Mouse (Mus musculus) gastrocnemius, postnatal 14 days (tissue): ENCODE results near the gene Amotl1. TPM values are rescaled to one million over a fixed set of nuclear protein-coding genes. Genes with fewer than 3 reads are reported as not detected.

Source experiments
- DNase-seq: peaks from one replicate; pipeline ENCODE4 v3.0.0; 2021; ENCODE audit warnings: mixed read lengths
- intact Hi-C: fragments of 180-260 bp; cut with DNase I; formaldehyde crosslinking; loops from one replicate; pipeline ENCODE4 v1.15.1; 2025; ENCODE audit warnings: low total_unique reads
- total RNA-seq, 2 experiments: library from RNA; stranded (reverse); gene quantifications; 2 replicates each; pipeline ENCODE4 v1.2.3; 2021

Amotl1 gene
- total RNA-seq, 2 experiments from 2014 or later, result 264 to 270 TPM

GRCm38 (mm10) chr9:14643328-14643727 is 1.5 kb downstream of the Amotl1 start:
- no peak for DNase-seq
- intact Hi-C loops, result no loop called here

- intact Hi-C loops, result no loop called here
- DNase-seq, result peak; percentile 61
Measured at GRCm38 (mm10) chr9:14642251-14643021, 2.4 kb downstream of the Amotl1 start.

- no peak for DNase-seq
- intact Hi-C loops, result no loop called here
Measured at GRCm38 (mm10) chr9:14641310-14642067, 3.4 kb downstream of the Amotl1 start.

GRCm38 (mm10) chr9:14636244-14636643 is 8.6 kb downstream of the Amotl1 start:
- DNase-seq, result no peak
- intact Hi-C loops, result no loop called here

GRCm38 (mm10) chr9:14635551-14635950 is 9.3 kb downstream of the Amotl1 start:
- DNase-seq, result no peak
- intact Hi-C loops, result no loop called here

GRCm38 (mm10) chr9:14634155-14634554 is 10.7 kb downstream of the Amotl1 start:
- DNase-seq, result no peak
- intact Hi-C loops, result no loop called here

- intact Hi-C loops, result no loop called here
- no peak for DNase-seq
Measured at GRCm38 (mm10) chr9:14632365-14633163, 12.3 kb downstream of the Amotl1 start.

GRCm38 (mm10) chr9:14631729-14632128 is 13.1 kb downstream of the Amotl1 start:
- intact Hi-C loops, result no loop called here
- peak; percentile 70 for DNase-seq

- intact Hi-C loops, result no loop called here
- no peak for DNase-seq
Measured at GRCm38 (mm10) chr9:14627525-14627924, 17.3 kb downstream of the Amotl1 start.

- intact Hi-C loops, result no loop called here
- no peak for DNase-seq
Measured at GRCm38 (mm10) chr9:14625961-14626360, 18.9 kb downstream of the Amotl1 start.

- peak; percentile 84 for DNase-seq
- intact Hi-C loops, result no loop called here
Measured at GRCm38 (mm10) chr9:14625024-14625423, 19.8 kb downstream of the Amotl1 start.

- DNase-seq, result no peak
- intact Hi-C loops, result no loop called here
Measured at GRCm38 (mm10) chr9:14623928-14624327, 20.9 kb downstream of the Amotl1 start.

GRCm38 (mm10) chr9:14623250-14623649 is 21.6 kb downstream of the Amotl1 start:
- peak; percentile 75 for DNase-seq
- intact Hi-C loops, result no loop called here

- intact Hi-C loops, result no loop called here
- DNase-seq, result no peak
Measured at GRCm38 (mm10) chr9:14622848-14623247, 22.0 kb downstream of the Amotl1 start.

GRCm38 (mm10) chr9:14620107-14620506 is 24.7 kb downstream of the Amotl1 start:
- no peak for DNase-seq
- intact Hi-C loops, result no loop called here

- intact Hi-C loops, result loop anchor here (5.0 kb wide), 1 partner anchor 42 kb away; no protein-coding TSS in a partner anchor
- peak; percentile 76 for DNase-seq
Measured at GRCm38 (mm10) chr9:14614931-14615880, 29.6 kb downstream of the Amotl1 start.

- intact Hi-C loops, result no loop called here
- peak; percentile 43 for DNase-seq
Measured at GRCm38 (mm10) chr9:14614205-14614930, 30.5 kb downstream of the Amotl1 start.
